Mouse (Mus musculus) Patski (cell line): Measurements from ENCODE around the gene Hist3h2ba. TPM values are rescaled to one million over a fixed set of nuclear protein-coding genes. Genes with fewer than 3 reads are reported as not detected.

ENCODE experiments used
- ATAC-seq: fragments of 100-300 bp; one replicate; pipeline ENCODE4 v1.8.0; 2021
- CTCF ChIA-PET: fragments of 350-600 bp; sonication (Branson Sonifier 250); formaldehyde crosslinking; loops from one replicate; lab custom pipeline; 2022; ENCODE audit warnings: inconsistent platforms; lab: Charles Lee
- POLR2A ChIA-PET: fragments of 350-600 bp; sonication (Branson Sonifier 250); formaldehyde crosslinking; loops from one replicate; lab custom pipeline; 2022; ENCODE audit warnings: antibody characterized with exemption, inconsistent platforms; lab: Charles Lee
- DNase-seq: peaks from one replicate; pipeline ENCODE4 v3.0.0-alpha.2; 2011; ENCODE audit warnings: low read depth, low spot score
- H3K27me3 ChIP-seq: fragments of 371-371 bp; one replicate; pipeline ENCODE4 v1.5.1; 2021
- CTCF ChIP-seq: fragments of 100-300 bp; IDR thresholded peaks from one replicate; pipeline ENCODE4 v1.5.1; 2021
- in situ Hi-C: fragments of 300-500 bp; cut with MboI; formaldehyde crosslinking; loops from 3 replicates; pipeline ENCODE4 v1.11.1; 2018; ENCODE audit warnings: low pct_unique_long_range_greater_than_20kb, mixed read lengths
- polyA plus RNA-seq: library from polyadenylated mRNA; unstranded; gene quantifications from one replicate; pipeline ENCODE4 v1.2.3, GENCODE M21; 2021

Gene Hist3h2ba
- polyA plus RNA-seq, 1 experiment from 2014 or later = 7.1 TPM

DNA sequence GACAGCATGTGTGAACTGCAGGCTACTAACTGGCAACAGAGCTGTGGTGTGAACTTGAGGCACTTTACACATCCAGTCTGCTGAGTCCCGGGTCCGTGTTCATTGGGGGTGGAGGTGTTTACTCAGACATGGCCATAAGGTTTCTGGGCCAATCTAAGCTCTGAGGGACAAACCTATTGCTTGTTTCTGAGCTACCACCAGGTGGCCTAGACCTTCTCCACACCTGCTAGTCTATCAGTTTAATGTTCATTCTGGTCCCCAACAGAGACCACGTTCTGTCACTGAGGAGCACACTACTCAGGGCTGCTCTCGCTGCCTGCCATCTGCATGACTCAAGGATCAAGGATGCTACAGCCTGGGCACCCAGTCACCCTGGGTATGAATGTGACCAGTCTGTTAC lies 17.1 kb upstream of the Hist3h2ba start:
- TF ChIP-seq CTCF = no peak
- no peaks in the 10 kb centered on the region for H3K27me3 ChIP-seq
- ChIA-PET POLR2A (interaction anchor here (1.1 kb wide), 1 partner anchor 27 kb away, joined by 3 read pairs; no protein-coding TSS in a partner anchor), CTCF (interaction anchor here (0.8 to 7.5 kb wide), 4 partner anchors 9 to 50 kb away, joined by 3 to 64 read pairs (median 4); partner anchors contain the start of gene Btnl10)
- DNase-seq (no peak), ATAC-seq (no peak)
- in situ Hi-C loops = no loop called here

- in situ Hi-C loops = no loop called here
- H3K27me3 ChIP-seq = peaks cover 7% of the 10 kb centered on the region
- no peak for ATAC-seq
- CTCF ChIA-PET = no interaction called here
- POLR2A ChIA-PET = interaction anchor here (3.0 kb wide), 1 partner anchor 10 kb away, joined by 16 read pairs; the partner anchor contains the start of gene Hist3h2ba
- DNase-seq = no peak
- no peak for TF ChIP-seq CTCF
Observed at GRCm38 (mm10) chr11:58937909-58938308, 10.8 kb upstream of the Hist3h2ba start.

GRCm38 (mm10) chr11:58938322-58939087 lies 10.2 kb upstream of the Hist3h2ba start, which contains the start of gene Rnf187:
Rnf187 (minus strand) TSS chr11:58938916.
- CTCF ChIA-PET = interaction anchor here (2.1 kb wide), 1 partner anchor 10 kb away, joined by 5 read pairs; the partner anchor contains the start of gene Hist3h2ba

GRCm38 (mm10) chr11:58939088-58939439 lies 9.7 kb upstream of the Hist3h2ba start:
- in situ Hi-C loops = no loop called here
- DNase-seq = no peak
- TF ChIP-seq CTCF = no peak
- peaks cover 13% of the 10 kb centered on the region for H3K27me3 ChIP-seq
- POLR2A ChIA-PET = interaction anchor here (3.0 kb wide), 1 partner anchor 9 kb away, joined by 16 read pairs; the partner anchor contains the start of gene Hist3h2ba
- CTCF ChIA-PET = interaction anchor here (1.7 to 2.1 kb wide), 2 partner anchors 9 to 11 kb away, joined by 5 read pairs; partner anchors contain the start of gene Hist3h2ba
- ATAC-seq = no peak

More at GRCm38 (mm10) chr11:58938322-58939087, 10.2 kb upstream of the Hist3h2ba start, which contains the start of gene Rnf187:
- DNase-seq (no peak), ATAC-seq (peak; percentile 84)
- peaks cover 12% of the 10 kb centered on the region for H3K27me3 ChIP-seq
- POLR2A ChIA-PET = interaction anchor here (3.0 kb wide), 1 partner anchor 10 kb away, joined by 16 read pairs; the partner anchor contains the start of gene Hist3h2ba
- no peak for TF ChIP-seq CTCF
- in situ Hi-C loops = no loop called here

DNA sequence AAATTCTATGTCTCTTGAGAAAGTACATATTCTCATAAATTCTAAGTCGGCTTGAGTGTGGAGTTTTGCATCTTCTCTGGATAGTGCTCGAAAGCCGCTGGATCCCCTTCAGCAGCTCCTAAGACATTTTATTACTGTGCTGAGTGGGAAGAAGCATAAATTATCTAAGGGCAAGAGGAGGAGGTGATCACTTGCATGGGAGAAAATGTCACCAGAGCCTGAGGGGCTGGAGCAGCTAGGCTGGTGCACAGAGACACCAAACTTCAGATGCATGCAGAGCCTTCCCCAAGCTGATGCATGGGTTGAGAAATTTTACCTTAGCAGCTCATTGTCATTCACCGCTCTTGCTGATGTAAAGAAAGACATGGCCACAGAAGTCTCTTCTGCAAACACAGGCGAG lies 4.6 kb upstream of the Hist3h2ba start:
- ChIA-PET POLR2A (no interaction called here), CTCF (interaction anchor here (0.8 to 1.3 kb wide), 2 partner anchors 10 to 24 kb away, joined by 3 read pairs; no protein-coding TSS in a partner anchor)
- in situ Hi-C loops = no loop called here
- DNase-seq (no peak), ATAC-seq (no peak)
- peaks cover 16% of the 10 kb centered on the region for H3K27me3 ChIP-seq
- TF ChIP-seq CTCF = no peak

DNA sequence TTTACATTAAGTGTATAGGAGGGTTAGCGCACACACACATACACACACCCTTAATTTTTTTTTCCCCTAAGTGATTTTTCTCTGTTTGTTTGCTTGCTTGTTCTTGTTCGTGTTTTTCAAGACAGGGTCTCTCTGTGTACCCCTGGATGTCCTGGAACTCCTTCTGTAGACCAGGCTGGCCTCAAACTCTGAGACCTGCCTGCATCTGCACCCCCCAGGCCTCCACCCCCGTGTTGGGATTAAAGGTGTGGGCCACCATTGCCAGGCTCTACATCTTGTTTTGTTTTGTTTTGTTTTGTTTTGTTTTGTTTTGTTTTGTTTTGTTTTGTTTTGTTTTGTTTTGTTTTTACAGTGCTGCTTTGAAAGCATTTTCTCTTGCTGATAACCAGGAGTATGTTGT lies 1.4 kb upstream of the Hist3h2ba start:
- ChIA-PET CTCF (interaction anchor here (0.9 kb wide), 1 partner anchor 38 kb away, joined by 3 read pairs; no protein-coding TSS in a partner anchor), POLR2A (interaction anchor here (2.0 kb wide), 1 partner anchor 9 kb away, joined by 16 read pairs; the partner anchor contains the start of gene Rnf187)
- ATAC-seq (no peak), DNase-seq (no peak)
- TF ChIP-seq CTCF = no peak
- in situ Hi-C loops = no loop called here
- peaks cover 10% of the 10 kb centered on the region for H3K27me3 ChIP-seq

GRCm38 (mm10) chr11:58947798-58948528 lies 757 bp upstream of the Hist3h2ba start:
- DNase-seq (no peak), ATAC-seq (peak; percentile 16)
- POLR2A ChIA-PET = interaction anchor here (2.0 kb wide), 1 partner anchor 10 kb away, joined by 16 read pairs; the partner anchor contains the start of gene Rnf187
- in situ Hi-C loops = no loop called here
- no peak for TF ChIP-seq CTCF
- CTCF ChIA-PET = interaction anchor here (0.9 to 1.5 kb wide), 4 partner anchors 9 to 38 kb away, joined by 3 to 5 read pairs (median 4); partner anchors contain the start of gene Rnf187
- H3K27me3 ChIP-seq = peaks cover 8% of the 10 kb centered on the region

- in situ Hi-C loops = no loop called here
- ATAC-seq = no peak
- peaks cover 3% of the 10 kb centered on the region for H3K27me3 ChIP-seq
Observed at GRCm38 (mm10) chr11:58949480-58950431, 1.0 kb downstream of the Hist3h2ba start.

GRCm38 (mm10) chr11:58951210-58951609 lies 2.5 kb downstream of the Hist3h2ba start:
- in situ Hi-C loops = no loop called here
- CTCF ChIA-PET = interaction anchor here (1.7 kb wide), 1 partner anchor 23 kb away, joined by 4 read pairs; no protein-coding TSS in a partner anchor
- no peaks in the 10 kb centered on the region for H3K27me3 ChIP-seq
- no peak for TF ChIP-seq CTCF
- DNase-seq = no peak
- ATAC-seq = no peak
- POLR2A ChIA-PET = interaction anchor here (0.5 kb wide), 1 partner anchor 742 kb away, joined by 3 read pairs; no protein-coding TSS in a partner anchor

More at GRCm38 (mm10) chr11:58949480-58950431, 1.0 kb downstream of the Hist3h2ba start:
- TF ChIP-seq CTCF = no peak
- ChIA-PET CTCF (interaction anchor here (0.9 to 1.3 kb wide), 2 partner anchors 21 to 35 kb away, joined by 3 to 4 read pairs; no protein-coding TSS in a partner anchor), POLR2A (interaction anchor here (1.3 to 2.0 kb wide), 2 partner anchors 11 to 22 kb away, joined by 3 to 16 read pairs; partner anchors contain the start of gene Rnf187)
- DNase-seq = no peak
